Mouse (Mus musculus) limb, embryonic 11.5 days (tissue): Measurements from ENCODE around the gene Btbd2. TPM values are rescaled to one million over a fixed set of nuclear protein-coding genes. Genes with fewer than 3 reads are reported as not detected.

Experiments
- ATAC-seq: fragments of 200-750 bp; cut with Nextera tagmentation; 2 replicates; pipeline ENCODE4 v1.8.0; 2017; ENCODE audit warnings: low read depth; ENCODE audit not compliant: insufficient number of reproducible peaks, low FRiP score, low TSS enrichment
- DNase-seq: peaks from one replicate; pipeline ENCODE4 v3.0.0-alpha.2; 2015; ENCODE audit warnings: low spot score
- H3K27ac ChIP-seq: fragments of 300-500 bp; sonication (generic); replicated peaks from 2 replicates; pipeline ENCODE4 v1.5.1; 2014; ENCODE audit warnings: low read depth, mild to moderate bottlenecking, low read length
- H3K27me3 ChIP-seq: fragments of 300-500 bp; sonication (generic); 2 replicates; pipeline ENCODE4 v1.6.1; 2014; ENCODE audit warnings: mild to moderate bottlenecking, low read length, mixed read lengths; ENCODE audit not compliant: control insufficient read depth, insufficient read depth
- H3K36me3 ChIP-seq: fragments of 300-500 bp; sonication (generic); 2 replicates; pipeline ENCODE4 v1.6.1; 2014; ENCODE audit warnings: mild to moderate bottlenecking, low read length, moderate library complexity, mixed read lengths; ENCODE audit not compliant: control insufficient read depth, insufficient read depth
- H3K4me1 ChIP-seq: fragments of 300-500 bp; sonication (generic); 2 replicates; pipeline ENCODE4 v1.6.1; 2014; ENCODE audit warnings: low read length, mixed read lengths; ENCODE audit not compliant: control insufficient read depth, insufficient read depth
- H3K4me2 ChIP-seq: fragments of 300-500 bp; sonication (generic); 2 replicates; pipeline ENCODE4 v1.6.1; 2014; ENCODE audit warnings: low read depth, mild to moderate bottlenecking, moderate library complexity; ENCODE audit not compliant: severe bottlenecking
- H3K4me3 ChIP-seq: fragments of 300-500 bp; sonication (generic); 2 replicates; pipeline ENCODE4 v1.5.1; 2014; ENCODE audit warnings: low read depth, low read length
- H3K9ac ChIP-seq: fragments of 300-500 bp; sonication (generic); 2 replicates; pipeline ENCODE4 v1.6.1; 2014; ENCODE audit warnings: mild to moderate bottlenecking, low read length
- H3K9me3 ChIP-seq: fragments of 300-500 bp; sonication (generic); 2 replicates; pipeline ENCODE4 v1.6.1; 2016; ENCODE audit warnings: low read length; ENCODE audit not compliant: control insufficient read depth
- WGBS: fragments of 180-500 bp; shearing (Covaris S2); extraction: QIAGEN DNeasy Blood & Tissue Kit; methylation state at CpG from one replicate; pipeline ENCODE4 v1.1.7; 2014; 5-methylcytosine and 5-hydroxymethylcytosine counted together
- polyA plus RNA-seq: library from polyadenylated mRNA; unstranded; fragments of >200 nt; fragmentation: Nextera tagmentation; extraction: Ambion mirVana; gene quantifications from 2 replicates; pipeline ENCODE4 v1.2.1, GENCODE M21; 2014

The Btbd2 gene
- polyA plus RNA-seq, 1 experiment from 2014 or later, result 67.4 TPM

DNA sequence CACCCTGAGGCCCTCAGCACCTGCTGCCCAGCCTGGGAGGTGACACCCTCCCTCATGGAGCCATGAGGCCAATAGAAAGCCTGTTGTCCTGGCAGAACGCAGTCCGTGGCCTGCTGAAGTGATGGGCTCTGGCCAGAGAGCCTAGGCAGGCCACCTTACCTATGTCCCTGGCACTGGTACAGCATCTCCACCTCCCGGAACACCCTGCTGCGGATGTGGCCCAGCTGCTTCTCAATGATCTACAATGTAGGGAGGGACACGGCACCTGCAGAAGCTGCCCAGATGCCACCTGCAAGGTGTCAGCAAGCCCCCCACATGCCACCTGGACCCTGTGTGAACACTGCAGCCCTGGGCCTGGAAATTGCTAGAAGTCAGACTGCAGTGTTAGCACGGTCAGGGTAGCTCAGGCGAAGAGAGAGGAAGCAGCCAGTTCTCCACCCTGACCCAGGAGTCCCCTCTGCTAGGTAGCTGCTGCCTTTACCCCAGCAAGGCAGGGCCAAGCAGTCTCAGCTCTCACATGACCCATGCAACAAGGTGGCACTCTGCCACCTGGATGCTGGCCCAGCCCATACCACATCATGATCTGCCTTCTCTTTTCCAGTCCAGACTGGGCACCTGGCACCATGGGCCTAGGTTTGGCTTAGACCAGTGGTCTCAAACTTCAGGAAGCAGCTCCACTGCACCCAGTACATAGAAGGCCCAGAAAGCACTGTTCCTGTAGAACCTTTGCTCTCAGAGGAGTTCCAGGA lies 13.0 kb upstream of the Btbd2 start:
- DNase-seq (no peak), ATAC-seq (no peak)
- Histone ChIP-seq H3K4me2 (no peak overlapping the region), H3K9ac (no peak overlapping the region), H3K4me3 (no peak overlapping the region), H3K4me1 (peaks cover 21% of the 10 kb centered on the region), H3K27me3 (no peaks in the 10 kb centered on the region), H3K9me3 (no peaks in the 10 kb centered on the region), H3K36me3 (peaks cover 60% of the 10 kb centered on the region), H3K27ac (no peak overlapping the region)
- 93% methylated on average over 7 of the region's 7 CpGs for WGBS

GRCm38 (mm10) chr10:80669018-80669417 lies 12.1 kb upstream of the Btbd2 start:
- no peaks in the 10 kb centered on the region for H3K27me3 ChIP-seq
- no peak for ATAC-seq
- peaks cover 60% of the 10 kb centered on the region for H3K36me3 ChIP-seq
- no peak for DNase-seq
- H3K9me3 ChIP-seq, result no peaks in the 10 kb centered on the region
- no peak overlapping the region for H3K4me3 ChIP-seq
- 90% methylated on average over 12 of the region's 12 CpGs for WGBS
- no peak overlapping the region for H3K27ac ChIP-seq
- H3K9ac ChIP-seq, result no peak overlapping the region
- no peak overlapping the region for H3K4me2 ChIP-seq
- peaks cover 21% of the 10 kb centered on the region for H3K4me1 ChIP-seq

GRCm38 (mm10) chr10:80668614-80669013 lies 11.7 kb upstream of the Btbd2 start:
- ATAC-seq (no peak), DNase-seq (no peak)
- Histone ChIP-seq H3K9ac (no peak overlapping the region), H3K4me1 (peaks cover 21% of the 10 kb centered on the region), H3K36me3 (peaks cover 60% of the 10 kb centered on the region), H3K9me3 (no peaks in the 10 kb centered on the region), H3K27ac (no peak overlapping the region), H3K4me2 (no peak overlapping the region), H3K4me3 (no peak overlapping the region), H3K27me3 (no peaks in the 10 kb centered on the region)
- 85% methylated on average over 11 of the region's 11 CpGs for whole genome bisulfite sequencing

GRCm38 (mm10) chr10:80666837-80667412 lies 10.1 kb upstream of the Btbd2 start:
- peaks cover 27% of the 10 kb centered on the region for H3K4me1 ChIP-seq
- no peak overlapping the region for H3K9ac ChIP-seq
- H3K4me2 ChIP-seq, result no peak overlapping the region
- no peaks in the 10 kb centered on the region for H3K27me3 ChIP-seq
- ATAC-seq, result no peak
- H3K9me3 ChIP-seq, result no peaks in the 10 kb centered on the region
- WGBS, result 83% methylated on average over 19 of the region's 19 CpGs
- no peak overlapping the region for H3K4me3 ChIP-seq
- DNase-seq, result no peak
- H3K27ac ChIP-seq, result no peak overlapping the region
- H3K36me3 ChIP-seq, result peaks cover 47% of the 10 kb centered on the region

GRCm38 (mm10) chr10:80665981-80666733 lies 9.3 kb upstream of the Btbd2 start:
- no peak for DNase-seq
- no peaks in the 10 kb centered on the region for H3K27me3 ChIP-seq
- no peak overlapping the region for H3K4me2 ChIP-seq
- ATAC-seq, result no peak
- H3K36me3 ChIP-seq, result peaks cover 42% of the 10 kb centered on the region
- H3K9me3 ChIP-seq, result no peaks in the 10 kb centered on the region
- WGBS, result 80% methylated on average over 10 of the region's 10 CpGs
- H3K4me3 ChIP-seq, result no peak overlapping the region
- no peak overlapping the region for H3K9ac ChIP-seq
- no peak overlapping the region for H3K27ac ChIP-seq
- H3K4me1 ChIP-seq, result peaks cover 27% of the 10 kb centered on the region

DNA sequence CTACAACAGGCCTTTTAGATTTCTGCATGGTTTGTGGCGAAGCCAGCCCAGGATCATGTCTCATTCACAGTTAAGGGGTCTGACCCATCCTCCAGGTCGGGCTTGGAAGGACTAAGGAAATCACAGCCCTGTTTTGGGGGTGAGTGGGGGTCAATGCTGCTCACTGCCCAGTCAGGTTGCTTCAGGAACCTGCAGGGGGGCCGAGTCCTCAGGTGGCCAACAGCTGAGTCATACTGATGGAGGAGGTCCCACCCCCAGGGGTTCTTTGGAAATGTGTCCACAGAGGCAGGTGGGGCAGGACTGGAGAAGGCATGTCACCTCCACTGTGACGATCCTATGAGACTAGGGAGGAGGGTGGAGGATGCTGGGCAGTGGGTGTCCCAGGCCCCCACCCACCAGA lies 8.6 kb upstream of the Btbd2 start:
- Histone ChIP-seq H3K9me3 (no peaks in the 10 kb centered on the region), H3K9ac (no peak overlapping the region), H3K4me3 (no peak overlapping the region), H3K4me1 (peaks cover 27% of the 10 kb centered on the region), H3K36me3 (peaks cover 37% of the 10 kb centered on the region), H3K27me3 (no peaks in the 10 kb centered on the region), H3K4me2 (no peak overlapping the region), H3K27ac (no peak overlapping the region)
- DNase-seq (no peak), ATAC-seq (no peak)
- WGBS, result 72% methylated on average over 4 of the region's 4 CpGs

GRCm38 (mm10) chr10:80665016-80665380 lies 8.1 kb upstream of the Btbd2 start:
- no peak overlapping the region for H3K9ac ChIP-seq
- peaks cover 27% of the 10 kb centered on the region for H3K4me1 ChIP-seq
- ATAC-seq (no peak), DNase-seq (no peak)
- H3K27ac ChIP-seq, result no peak overlapping the region
- no peak overlapping the region for H3K4me2 ChIP-seq
- H3K4me3 ChIP-seq, result no peak overlapping the region
- no peaks in the 10 kb centered on the region for H3K9me3 ChIP-seq
- peaks cover 36% of the 10 kb centered on the region for H3K36me3 ChIP-seq
- 17% methylated on average over 10 of the region's 10 CpGs for WGBS
- no peaks in the 10 kb centered on the region for H3K27me3 ChIP-seq

- ATAC-seq, result no peak
- DNase-seq, result peak; percentile 45
- no peak overlapping the region for H3K9ac ChIP-seq
Measured at GRCm38 (mm10) chr10:80664197-80665015, 7.5 kb upstream of the Btbd2 start.

More at GRCm38 (mm10) chr10:80664197-80665015, 7.5 kb upstream of the Btbd2 start:
- H3K9me3 ChIP-seq, result no peaks in the 10 kb centered on the region
- peak overlapping the region; percentile 65; the same call in 1 of the 2 replicates for H3K27ac ChIP-seq
- peaks cover 27% of the 10 kb centered on the region for H3K4me1 ChIP-seq
- H3K36me3 ChIP-seq, result peaks cover 30% of the 10 kb centered on the region
- no peaks in the 10 kb centered on the region for H3K27me3 ChIP-seq
- no peak overlapping the region for H3K4me2 ChIP-seq
- 36% methylated on average over 16 of the region's 16 CpGs for WGBS
- no peak overlapping the region for H3K4me3 ChIP-seq
